Mouse (Mus musculus) olfactory bulb, adult 2 months (tissue): ENCODE results near the gene Prkar2b.

ENCODE experiments used
- CTCF ChIP-seq: fragments of 200-500 bp; IDR thresholded peaks from 2 replicates; pipeline ENCODE4 v1.5.1; 2012; ENCODE audit warnings: low read depth, mild to moderate bottlenecking, low read length, moderate library complexity; ENCODE audit not compliant: insufficient read depth
- POLR2A ChIP-seq: fragments of 200-500 bp; IDR thresholded peaks from 2 replicates; pipeline ENCODE4 v1.6.1; 2012; ENCODE audit warnings: mild to moderate bottlenecking, low read depth, low read length, moderate library complexity; ENCODE audit not compliant: insufficient read depth

GRCm38 (mm10) chr12:31986463-31986862, 74.6 kb downstream of the Prkar2b start:
- TF ChIP-seq POLR2A: no peak
- no peak for TF ChIP-seq CTCF
